Mouse (Mus musculus) brain, adult 2 months (tissue): ENCODE measurements around the gene Tspear.

ENCODE experiments used
- DNase-seq: peaks from one replicate; pipeline ENCODE4 v3.0.0; 2011; ENCODE audit warnings: low read depth, low spot score

Tspear gene

GRCm38 (mm10) chr10:77867546-77867945 is 181.2 kb downstream of the Tspear start:
- no peak for DNase-seq

GRCm38 (mm10) chr10:77869651-77870050 is 183.3 kb downstream of the Tspear start:
- no peak for DNase-seq

DNA sequence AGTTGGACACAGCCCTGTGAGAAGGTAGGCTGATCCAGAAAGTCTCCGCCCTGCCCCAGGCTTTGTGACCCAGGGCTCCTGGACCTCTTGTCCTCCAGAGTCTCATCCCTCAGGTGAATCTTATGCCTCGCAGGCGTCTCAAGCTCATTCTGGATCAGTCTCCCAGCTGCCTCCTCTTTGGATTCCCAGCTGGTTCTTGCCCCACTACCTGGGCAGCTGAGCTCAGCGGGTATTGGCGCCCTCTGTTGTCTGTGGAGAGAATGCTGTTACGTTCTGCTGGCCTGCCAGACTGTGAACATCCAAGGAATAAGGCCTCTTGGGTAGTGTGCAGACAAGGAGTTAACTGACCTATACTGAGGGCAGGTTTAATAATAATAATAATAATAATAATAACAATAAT is 192.6 kb downstream of the Tspear start:
- peak; percentile 43 for DNase-seq

DNA sequence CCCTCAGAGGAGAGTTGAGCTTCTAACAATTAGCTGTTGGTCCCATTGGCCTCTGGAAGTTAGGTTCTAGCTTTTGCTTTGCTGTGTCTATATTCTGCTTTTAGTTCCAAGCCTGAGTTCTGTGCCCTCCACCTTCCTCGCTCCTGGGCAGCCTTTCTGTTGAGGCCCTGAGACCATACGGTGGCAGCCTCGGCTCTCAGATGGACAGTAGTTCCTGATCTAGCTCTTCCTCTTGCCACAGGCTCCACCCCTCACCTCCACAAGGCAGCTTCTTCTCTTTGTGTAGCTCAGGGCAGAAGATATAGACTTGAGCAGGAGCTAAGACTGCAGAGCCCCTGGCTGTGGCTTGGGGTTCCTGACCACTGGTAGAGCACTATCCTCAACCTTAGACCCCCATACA is 193.9 kb downstream of the Tspear start:
- DNase-seq: peak; percentile 18

DNA sequence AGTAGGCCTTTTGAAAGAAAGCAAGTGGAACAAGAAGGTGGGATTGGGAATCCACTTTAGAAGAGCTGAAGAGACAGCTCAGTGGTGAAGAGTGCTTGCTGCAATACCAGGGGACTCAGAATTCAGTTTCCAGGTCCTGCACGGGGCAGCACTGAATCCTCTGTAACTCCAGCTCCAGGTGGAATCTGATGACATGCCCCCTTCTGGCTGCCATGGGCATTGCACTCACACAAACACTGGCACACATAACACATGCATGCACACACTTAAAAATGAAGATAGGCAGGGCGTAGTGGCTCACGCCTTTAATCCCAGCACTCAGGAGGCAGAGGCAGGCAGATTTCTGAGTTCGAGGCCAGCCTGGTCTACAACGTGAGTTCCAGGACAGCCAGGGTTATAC is 196.2 kb downstream of the Tspear start:
- no peak for DNase-seq

- DNase-seq: peak; percentile 16
Measured at GRCm38 (mm10) chr10:77886007-77886747, 199.8 kb downstream of the Tspear start.

GRCm38 (mm10) chr10:77890987-77891565 is 204.7 kb downstream of the Tspear start:
- DNase-seq: peak; percentile 39

DNA sequence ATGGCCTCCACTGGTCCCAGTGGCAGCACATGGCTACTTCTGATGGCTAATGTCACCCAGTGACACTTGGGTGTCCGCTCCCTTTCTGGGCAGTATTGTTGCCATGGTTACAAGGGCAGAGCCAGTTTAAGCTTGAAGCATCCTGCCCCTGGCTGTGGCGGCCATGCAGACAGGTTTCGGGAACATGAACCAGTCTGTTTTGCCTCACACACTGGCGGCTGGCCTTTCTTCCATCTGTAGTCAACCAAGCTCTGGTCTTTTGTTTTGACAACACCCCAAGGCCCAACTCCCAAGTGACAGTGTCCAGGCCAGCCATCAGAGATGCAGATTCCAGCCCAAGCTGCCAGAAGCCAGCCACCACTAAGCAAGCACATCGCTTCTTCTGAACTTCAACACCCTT is 209.2 kb downstream of the Tspear start:
- peak; percentile 23 for DNase-seq

DNA sequence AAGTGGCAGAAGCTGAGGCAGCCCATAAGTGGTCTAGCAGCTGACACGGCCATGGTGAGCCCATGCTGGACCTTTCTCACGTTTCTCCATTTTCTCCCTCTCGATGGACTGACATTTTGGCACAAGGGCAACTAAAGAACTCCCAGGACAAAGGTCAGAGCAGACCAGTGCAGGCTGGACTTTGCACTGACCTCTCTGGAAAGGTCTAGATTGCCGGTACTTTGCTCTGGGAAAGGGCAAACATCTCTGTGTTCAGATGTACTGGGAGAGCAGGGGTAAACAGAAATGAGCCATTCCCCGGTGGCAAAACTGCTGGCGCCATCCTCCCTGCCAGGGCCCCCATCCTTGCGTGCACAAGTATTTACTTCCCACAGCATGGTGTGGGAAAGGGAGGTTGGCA is 213.8 kb downstream of the Tspear start:
- DNase-seq: no peak

DNA sequence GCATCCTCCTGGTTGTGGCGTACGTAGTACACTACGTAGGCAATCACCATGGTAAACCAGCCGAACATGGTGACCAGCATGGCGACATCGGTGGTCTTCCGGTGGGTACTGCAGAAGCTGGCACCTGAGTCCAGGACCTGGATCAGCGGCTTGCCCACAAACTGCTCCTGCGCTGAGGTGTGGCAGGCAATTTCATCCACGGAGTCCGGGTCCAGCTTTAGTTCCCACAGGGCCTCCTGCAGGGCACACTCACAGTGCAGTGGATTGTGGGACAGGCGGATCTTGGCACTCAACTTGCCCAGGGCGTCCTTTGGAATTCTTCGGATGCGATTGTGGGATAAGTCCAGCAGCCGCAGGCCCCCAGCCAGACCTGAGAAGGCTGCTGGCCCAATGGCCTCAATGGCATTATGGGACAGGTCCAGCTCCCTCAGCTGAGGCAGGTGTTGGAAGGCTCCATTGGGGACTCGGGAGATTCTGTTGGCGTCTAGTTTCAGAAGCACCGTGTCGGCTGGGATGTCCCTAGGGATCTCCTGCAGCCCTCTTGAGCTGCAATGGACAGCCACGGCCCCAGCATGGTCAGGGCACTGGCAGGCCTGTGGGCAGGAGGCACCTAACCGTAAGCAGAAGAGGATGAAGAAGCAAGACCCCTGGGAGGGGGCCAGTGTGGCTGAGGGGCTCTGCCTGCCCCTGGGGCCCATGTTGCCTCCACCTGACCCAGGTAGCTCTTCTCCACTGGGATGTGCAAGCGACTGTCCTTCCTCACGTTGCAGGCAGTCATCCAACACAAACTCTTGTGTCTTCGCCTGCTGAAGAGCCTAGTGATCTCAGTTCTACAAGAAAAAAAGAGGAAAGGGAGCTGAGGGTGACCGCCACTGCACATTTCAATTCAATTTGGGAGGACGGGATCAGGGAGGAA is 214.8 kb downstream of the Tspear start:
- no peak for DNase-seq

- peak; percentile 26 for DNase-seq
Measured at GRCm38 (mm10) chr10:77901871-77902210, 215.5 kb downstream of the Tspear start.

- DNase-seq: peak; percentile 65
Measured at GRCm38 (mm10) chr10:77902211-77902893, 216.0 kb downstream of the Tspear start, which contains the start of gene Lrrc3. TSS of gene Lrrc3 (minus strand) at chr10:77902536.

DNA sequence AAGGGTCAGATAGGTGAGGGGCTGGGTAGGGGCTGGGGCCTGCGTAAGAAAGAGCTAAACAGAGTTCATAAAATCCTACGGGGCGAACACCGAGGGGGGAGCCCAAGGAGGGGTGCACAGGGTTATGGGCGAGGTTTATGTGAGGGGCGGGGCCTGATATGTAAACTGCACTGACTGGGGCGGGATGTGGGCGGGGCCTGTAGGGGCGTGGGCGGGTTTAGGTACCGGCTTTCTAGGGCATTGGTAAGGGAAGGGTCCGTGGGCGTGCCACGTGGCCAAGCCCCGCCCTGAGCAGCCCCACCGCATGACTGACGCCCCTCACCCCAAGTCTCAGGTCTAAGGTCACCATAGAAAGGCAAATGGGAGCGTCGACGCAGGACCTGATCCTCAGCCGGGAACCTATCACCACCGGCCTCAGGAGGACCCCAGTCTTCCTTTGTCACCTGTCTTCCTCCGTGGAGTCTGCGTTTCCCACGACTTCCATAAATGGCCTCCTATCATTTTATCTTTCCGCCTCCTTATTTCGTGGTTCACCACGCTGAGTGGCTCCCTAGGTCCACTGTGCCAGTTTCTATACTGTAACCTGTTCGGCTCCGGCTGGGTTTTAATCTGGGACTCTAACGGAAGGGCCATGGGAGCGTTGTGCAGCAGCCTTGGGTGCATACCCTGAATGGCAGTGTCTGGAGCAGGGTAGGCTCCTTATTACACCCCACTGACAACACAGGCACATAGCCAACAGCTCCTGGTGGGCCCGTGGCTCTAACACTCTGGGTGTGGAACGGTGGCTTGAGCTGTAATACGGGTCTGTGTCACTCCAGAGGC is 216.7 kb downstream of the Tspear start:
- DNase-seq: peak; percentile 88

- peak; percentile 41 for DNase-seq
Measured at GRCm38 (mm10) chr10:77912605-77913004, 226.2 kb downstream of the Tspear start.

- DNase-seq: no peak
Measured at GRCm38 (mm10) chr10:77913292-77913691, 226.9 kb downstream of the Tspear start.

DNA sequence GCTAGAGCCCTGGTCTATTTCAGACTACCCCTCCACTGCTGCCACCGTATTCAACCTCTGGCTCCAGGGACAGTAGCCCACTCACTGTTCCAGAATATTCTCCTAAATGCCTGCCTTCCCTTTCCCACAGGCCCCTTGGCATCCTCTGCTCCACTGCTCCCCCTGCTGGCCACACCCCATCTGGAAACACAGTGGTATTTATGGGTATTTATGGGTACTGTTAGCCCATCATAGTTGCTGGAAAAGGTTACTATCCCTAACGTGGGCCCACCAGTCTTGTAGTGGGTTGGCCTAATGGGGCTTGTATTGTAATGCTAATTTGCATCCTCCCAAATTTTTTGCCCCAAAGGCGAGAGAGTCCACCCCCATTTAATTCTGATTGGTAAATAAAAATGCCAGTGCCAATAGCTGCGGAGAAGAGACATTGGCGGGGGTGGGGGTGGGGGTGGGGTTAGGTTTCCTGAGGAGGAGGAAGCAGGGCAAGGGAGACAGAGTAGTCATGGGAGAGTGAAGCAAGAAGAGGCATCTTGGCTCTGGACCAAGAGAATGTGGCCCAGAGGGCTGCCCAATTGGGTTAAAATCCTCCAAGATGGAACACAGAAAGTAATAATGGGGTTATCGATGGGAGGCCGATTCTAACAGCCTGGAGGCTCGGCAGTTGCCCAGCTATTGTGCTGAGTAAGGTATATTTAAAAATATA is 230.4 kb downstream of the Tspear start:
- peak; percentile 42 for DNase-seq

DNA sequence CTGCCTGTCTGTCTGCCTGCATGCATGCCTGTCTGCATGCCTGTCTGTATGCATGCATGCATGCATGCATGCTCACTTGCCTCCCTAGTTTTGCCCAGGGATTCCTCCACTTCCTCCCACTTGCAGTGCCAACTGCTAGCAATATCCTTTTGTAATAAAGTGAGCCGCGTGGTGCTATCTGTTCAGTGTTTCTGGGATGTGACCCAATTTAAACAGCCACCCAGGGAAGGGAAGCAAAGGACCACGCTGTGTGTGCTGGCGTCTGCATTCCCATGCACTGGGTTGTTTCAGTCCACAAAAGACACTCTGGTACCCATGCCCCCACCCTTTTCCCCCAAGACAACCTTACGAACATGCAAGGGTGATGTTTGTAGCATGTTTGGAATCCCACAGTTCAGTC is 234.6 kb downstream of the Tspear start:
- peak; percentile 71 for DNase-seq

GRCm38 (mm10) chr10:77922681-77923080 is 236.3 kb downstream of the Tspear start:
- DNase-seq: peak; percentile 78

GRCm38 (mm10) chr10:77926140-77926539 is 239.8 kb downstream of the Tspear start:
- DNase-seq: peak; percentile 53

GRCm38 (mm10) chr10:77927375-77927774 is 241.0 kb downstream of the Tspear start:
- peak; percentile 49 for DNase-seq
